In genomic region chr17:47834482-47834767, GRCm38 (mm10) we compare ENCODE assay signal across 8 mouse cellular contexts. TPM values are rescaled to one million over a fixed set of nuclear protein-coding genes. Genes with fewer than 3 reads are reported as not detected.
DNase-seq lines count a peak whose midpoint lies in the region; ATAC-seq lines count a peak whose summit lies in the region.

TSS of gene Mdfi (minus strand) at chr17:47834691.

- H3K4me1 ChIP-seq in heart, embryonic 10.5 days = peaks cover 61% of the 10 kb centered on the region
- peaks cover 38% of the 10 kb centered on the region for H3K4me1 ChIP-seq in hindbrain, embryonic 13.5 days (replicated peaks)

- H3K9me3 ChIP-seq in heart, embryonic 10.5 days = no peaks in the 10 kb centered on the region
- H3K9me3 ChIP-seq in hindbrain, embryonic 13.5 days = no peaks in the 10 kb centered on the region

- H3K27ac ChIP-seq in heart, embryonic 10.5 days = peak within 1 kb of the TSS; percentile 89
- no peak within 1 kb of the TSS for H3K27ac ChIP-seq in hindbrain, embryonic 13.5 days

- H3K4me2 ChIP-seq in hindbrain, embryonic 13.5 days = peak within 1 kb of the TSS; percentile 88

- H3K36me3 ChIP-seq in heart, embryonic 10.5 days = peaks cover 9% of the 10 kb centered on the region; the same call in 1 of the 2 replicates
- H3K36me3 ChIP-seq in hindbrain, embryonic 13.5 days = no peaks in the 10 kb centered on the region

- peak within 1 kb of the TSS; percentile 77 for H3K4me3 ChIP-seq in heart, embryonic 10.5 days
- H3K4me3 ChIP-seq in hindbrain, embryonic 13.5 days = peak within 1 kb of the TSS; percentile 53

- H3K27me3 ChIP-seq in heart, embryonic 10.5 days (ENCODE audit: insufficient read depth, poor library complexity, severe bottlenecking) = peaks cover 35% of the 10 kb centered on the region
- H3K27me3 ChIP-seq in hindbrain, embryonic 13.5 days = peaks cover 83% of the 10 kb centered on the region

- DNase-seq in heart, embryonic 10.5 days (ENCODE audit: low spot score) = no peak
- no peak for DNase-seq in heart, adult 9 months (ENCODE audit: low spot score in 2 of 2)
- DNase-seq in brain, adult 2 months (ENCODE audit: low read depth, low spot score) = peak; percentile 18
- DNase-seq in lung, postnatal 14 days = peak; percentile 34
- no peak for DNase-seq in frontal cortex, postnatal 25 days (ENCODE audit: low spot score in 2 of 2)
- no peak for DNase-seq in B cell, adult 2 months
- no peak for DNase-seq in embryo, embryonic 10.5 days (ENCODE audit: low spot score)

- peak within 1 kb of the TSS; percentile 72; the same call in 1 of the 2 replicates for H3K9ac ChIP-seq in hindbrain, embryonic 13.5 days

- WGBS in heart, embryonic 10.5 days = 2% methylated on average over 18 of the region's 18 CpGs
- 4% methylated on average over 18 of the region's 18 CpGs for WGBS in hindbrain, embryonic 13.5 days

- no peak for ATAC-seq in hindbrain, embryonic 13.5 days (ENCODE audit: low FRiP score)

RNA-seq across cellular contexts. Expression of gene Mdfi, which starts in this region (rescaled TPM):
- polyA plus RNA-seq in heart, embryonic 10.5 days (2016; fragmentation: Nextera tagmentation; extraction: Ambion mirVana) = 15.3 and 17.7 TPM in 2 replicates
- 2.9 and 3.7 TPM in 2 replicates for polyA plus RNA-seq in hindbrain, embryonic 13.5 days (2015; fragmentation: Nextera tagmentation; extraction: Ambion mirVana)

Comparison
In these comparisons a context has a peak if more than half of its experiments do, and no peak if none do; other contexts are left out.
1. DNase-seq: peak in brain, adult 2 months (single experiment) and lung, postnatal 14 days (single experiment); none in heart, embryonic 10.5 days (single experiment), heart, adult 9 months (0 of 2), frontal cortex, postnatal 25 days (0 of 2), B cell, adult 2 months (0 of 2) and embryo, embryonic 10.5 days (single experiment).